Mouse (Mus musculus) kidney, embryonic 15.5 days (tissue): Measurements from ENCODE around the gene Ctss. TPM values are rescaled to one million over a fixed set of nuclear protein-coding genes. Genes with fewer than 3 reads are reported as not detected.

Source experiments
- ATAC-seq: fragments of 200-750 bp; cut with Nextera tagmentation; replicated peaks from 2 replicates; pipeline ENCODE4 v1.8.0; 2017; ENCODE audit warnings: moderate TSS enrichment; ENCODE audit not compliant: low FRiP score
- H3K27ac ChIP-seq: fragments of 300-500 bp; sonication (generic); 2 replicates; pipeline ENCODE4 v1.5.1; 2015; ENCODE audit warnings: mild to moderate bottlenecking, inconsistent platforms
- H3K27me3 ChIP-seq: fragments of 300-500 bp; sonication (generic); 2 replicates; pipeline ENCODE4 v1.6.1; 2015; ENCODE audit warnings: inconsistent platforms
- H3K36me3 ChIP-seq: fragments of 300-500 bp; sonication (generic); 2 replicates; pipeline ENCODE4 v1.6.1; 2015; ENCODE audit warnings: inconsistent platforms
- H3K4me1 ChIP-seq: fragments of 300-500 bp; sonication (generic); 2 replicates; pipeline ENCODE4 v1.6.1; 2015; ENCODE audit warnings: inconsistent platforms
- H3K4me2 ChIP-seq: fragments of 300-500 bp; sonication (generic); 2 replicates; pipeline ENCODE4 v1.6.1; 2015; ENCODE audit warnings: moderate library complexity, mild to moderate bottlenecking, inconsistent platforms
- H3K4me3 ChIP-seq: fragments of 300-500 bp; sonication (generic); replicated peaks from 2 replicates; pipeline ENCODE4 v1.5.1; 2015; ENCODE audit warnings: mild to moderate bottlenecking, inconsistent platforms
- H3K9ac ChIP-seq: fragments of 300-500 bp; sonication (generic); 2 replicates; pipeline ENCODE4 v1.6.1; 2015; ENCODE audit warnings: mild to moderate bottlenecking, inconsistent platforms
- H3K9me3 ChIP-seq: fragments of 300-500 bp; sonication (generic); replicated peaks from 2 replicates; pipeline ENCODE4 v1.6.1; 2016; ENCODE audit warnings: inconsistent platforms
- WGBS: fragments of 180-500 bp; shearing (Covaris S2); methylation state at CpG from one replicate; pipeline ENCODE4 v1.1.7; 2015; ENCODE audit warnings: mixed read lengths; 5-methylcytosine and 5-hydroxymethylcytosine counted together
- polyA plus RNA-seq: library from polyadenylated mRNA; unstranded; fragments of >200 nt; fragmentation: Nextera tagmentation; extraction: Ambion mirVana; gene quantifications from 2 replicates; pipeline ENCODE4 v1.2.1, GENCODE M21; 2015

The Ctss gene
- polyA plus RNA-seq: 12.7 and 14.6 TPM in 2 replicates

GRCm38 (mm10) chr3:95526622-95527211 lies at the start of gene Ctss:
Ctss (plus strand) TSS chr3:95526786.
- no peak within 1 kb of the TSS for H3K27ac ChIP-seq
- H3K4me2 ChIP-seq: no peak within 1 kb of the TSS
- 0 out of 2 replicates have a peak, but pooled peaks cover 4% of the 10 kb centered on the region for H3K4me1 ChIP-seq
- H3K9me3 ChIP-seq: no peaks in the 10 kb centered on the region
- H3K9ac ChIP-seq: no peak within 1 kb of the TSS
- H3K4me3 ChIP-seq: no peak within 1 kb of the TSS
- no peaks in the 10 kb centered on the region for H3K27me3 ChIP-seq
- 82% methylated on average over 8 of the region's 8 CpGs for WGBS
- H3K36me3 ChIP-seq: no peaks in the 10 kb centered on the region
- no peak for ATAC-seq

GRCm38 (mm10) chr3:95478966-95479365 lies 47.6 kb upstream of the Ctss start:
- WGBS: 100% methylated on average over 1 of the region's 1 CpGs

GRCm38 (mm10) chr3:95486421-95486820 lies 40.2 kb upstream of the Ctss start:
- no peak overlapping the region for H3K9ac ChIP-seq
- H3K4me2 ChIP-seq: no peak overlapping the region
- no peaks in the 10 kb centered on the region for H3K27me3 ChIP-seq
- 70% methylated on average over 2 of the region's 2 CpGs for WGBS
- no peak overlapping the region for H3K4me3 ChIP-seq
- H3K9me3 ChIP-seq: no peaks in the 10 kb centered on the region
- H3K36me3 ChIP-seq: peaks cover 83% of the 10 kb centered on the region
- H3K27ac ChIP-seq: no peak overlapping the region
- no peak for ATAC-seq
- no peaks in the 10 kb centered on the region for H3K4me1 ChIP-seq

More at GRCm38 (mm10) chr3:95478966-95479365, 47.6 kb upstream of the Ctss start:
- ATAC-seq: no peak
- H3K27me3 ChIP-seq: no peaks in the 10 kb centered on the region
- peaks cover 87% of the 10 kb centered on the region for H3K36me3 ChIP-seq
- H3K27ac ChIP-seq: no peak overlapping the region
- no peak overlapping the region for H3K4me2 ChIP-seq
- no peaks in the 10 kb centered on the region for H3K4me1 ChIP-seq
- no peak overlapping the region for H3K4me3 ChIP-seq
- no peak overlapping the region for H3K9ac ChIP-seq
- no peaks in the 10 kb centered on the region for H3K9me3 ChIP-seq

- WGBS: 86% methylated on average over 3 of the region's 3 CpGs
- H3K27me3 ChIP-seq: no peaks in the 10 kb centered on the region
- H3K36me3 ChIP-seq: peaks cover 91% of the 10 kb centered on the region
- no peaks in the 10 kb centered on the region for H3K9me3 ChIP-seq
- no peak overlapping the region for H3K9ac ChIP-seq
- H3K4me2 ChIP-seq: no peak overlapping the region
- no peak for ATAC-seq
- no peak overlapping the region for H3K27ac ChIP-seq
- H3K4me3 ChIP-seq: no peak overlapping the region
- H3K4me1 ChIP-seq: no peaks in the 10 kb centered on the region
Observed at GRCm38 (mm10) chr3:95488679-95489078, 37.9 kb upstream of the Ctss start.

- Histone ChIP-seq H3K4me1 (no peaks in the 10 kb centered on the region), H3K9ac (no peak overlapping the region), H3K4me3 (no peak overlapping the region), H3K9me3 (no peaks in the 10 kb centered on the region), H3K36me3 (peaks cover 95% of the 10 kb centered on the region), H3K27ac (no peak overlapping the region), H3K27me3 (no peaks in the 10 kb centered on the region), H3K4me2 (no peak overlapping the region)
- 95% methylated on average over 2 of the region's 2 CpGs for WGBS
- ATAC-seq: no peak
Observed at GRCm38 (mm10) chr3:95490238-95490637, 36.3 kb upstream of the Ctss start.

GRCm38 (mm10) chr3:95494342-95494741 lies 32.2 kb upstream of the Ctss start:
- no peaks in the 10 kb centered on the region for H3K4me1 ChIP-seq
- no peak overlapping the region for H3K27ac ChIP-seq
- ATAC-seq: no peak
- no peaks in the 10 kb centered on the region for H3K9me3 ChIP-seq
- H3K4me3 ChIP-seq: no peak overlapping the region
- peaks cover 74% of the 10 kb centered on the region for H3K36me3 ChIP-seq
- no peaks in the 10 kb centered on the region for H3K27me3 ChIP-seq
- H3K9ac ChIP-seq: no peak overlapping the region
- WGBS: 73% methylated on average over 6 of the region's 6 CpGs
- H3K4me2 ChIP-seq: no peak overlapping the region

GRCm38 (mm10) chr3:95498229-95498628 lies 28.4 kb upstream of the Ctss start:
- Histone ChIP-seq H3K27me3 (no peaks in the 10 kb centered on the region), H3K9ac (no peak overlapping the region), H3K4me2 (no peak overlapping the region), H3K9me3 (no peaks in the 10 kb centered on the region), H3K4me3 (no peak overlapping the region), H3K4me1 (no peaks in the 10 kb centered on the region), H3K36me3 (peaks cover 38% of the 10 kb centered on the region), H3K27ac (no peak overlapping the region)
- ATAC-seq: no peak
- 73% methylated on average over 2 of the region's 2 CpGs for WGBS

GRCm38 (mm10) chr3:95499024-95499423 lies 27.6 kb upstream of the Ctss start, which contains the start of gene Ctsk:
Ctsk (plus strand) TSS chr3:95499256.
- Histone ChIP-seq H3K27me3 (no peaks in the 10 kb centered on the region), H3K36me3 (peaks cover 30% of the 10 kb centered on the region), H3K9ac (no peak within 1 kb of the TSS), H3K4me3 (peak within 1 kb of the TSS; percentile 12; the same call in 1 of the 2 replicates), H3K4me1 (no peaks in the 10 kb centered on the region), H3K27ac (peak within 1 kb of the TSS; percentile 22; the same call in 1 of the 2 replicates), H3K4me2 (peak within 1 kb of the TSS; percentile 12; the same call in 1 of the 2 replicates), H3K9me3 (no peaks in the 10 kb centered on the region)
- ATAC-seq: no peak
- WGBS: 78% methylated on average over 7 of the region's 7 CpGs

GRCm38 (mm10) chr3:95499496-95500140 lies 27.0 kb upstream of the Ctss start:
- peaks cover 24% of the 10 kb centered on the region for H3K36me3 ChIP-seq

GRCm38 (mm10) chr3:95502312-95502711 lies 24.3 kb upstream of the Ctss start:
- ATAC-seq: no peak

More at GRCm38 (mm10) chr3:95499496-95500140, 27.0 kb upstream of the Ctss start:
- Histone ChIP-seq H3K4me3 (peak overlapping the region; percentile 12; the same call in 1 of the 2 replicates), H3K4me2 (peak overlapping the region; percentile 12; the same call in 1 of the 2 replicates), H3K4me1 (no peaks in the 10 kb centered on the region), H3K27me3 (no peaks in the 10 kb centered on the region), H3K9me3 (no peaks in the 10 kb centered on the region), H3K9ac (no peak overlapping the region), H3K27ac (peak overlapping the region; percentile 22; the same call in 1 of the 2 replicates)
- ATAC-seq: no peak
- 52% methylated on average over 10 of the region's 10 CpGs for WGBS

GRCm38 (mm10) chr3:95509348-95509747 lies 17.2 kb upstream of the Ctss start:
- Histone ChIP-seq H3K4me3 (no peak overlapping the region), H3K4me1 (no peaks in the 10 kb centered on the region), H3K9me3 (no peaks in the 10 kb centered on the region), H3K4me2 (no peak overlapping the region), H3K36me3 (no peaks in the 10 kb centered on the region; the same call in 1 of the 2 replicates), H3K27ac (no peak overlapping the region), H3K27me3 (no peaks in the 10 kb centered on the region), H3K9ac (no peak overlapping the region)
- WGBS: 63% methylated on average over 6 of the region's 6 CpGs
- no peak for ATAC-seq

More at GRCm38 (mm10) chr3:95502312-95502711, 24.3 kb upstream of the Ctss start:
- H3K4me3 ChIP-seq: no peak overlapping the region
- no peaks in the 10 kb centered on the region for H3K4me1 ChIP-seq
- 56% methylated on average over 2 of the region's 2 CpGs for whole genome bisulfite sequencing
- no peaks in the 10 kb centered on the region for H3K27me3 ChIP-seq
- H3K9me3 ChIP-seq: no peaks in the 10 kb centered on the region
- H3K27ac ChIP-seq: no peak overlapping the region
- no peak overlapping the region for H3K4me2 ChIP-seq
- H3K9ac ChIP-seq: no peak overlapping the region
- no peaks in the 10 kb centered on the region; the same call in 1 of the 2 replicates for H3K36me3 ChIP-seq

- no peaks in the 10 kb centered on the region; the same call in 1 of the 2 replicates for H3K36me3 ChIP-seq
- no peaks in the 10 kb centered on the region for H3K27me3 ChIP-seq
- no peak for ATAC-seq
- WGBS: 71% methylated on average over 9 of the region's 9 CpGs
- no peak overlapping the region for H3K27ac ChIP-seq
- H3K9me3 ChIP-seq: no peaks in the 10 kb centered on the region
- no peaks in the 10 kb centered on the region for H3K4me1 ChIP-seq
- H3K4me2 ChIP-seq: no peak overlapping the region
- H3K9ac ChIP-seq: no peak overlapping the region
- no peak overlapping the region for H3K4me3 ChIP-seq
Observed at GRCm38 (mm10) chr3:95511611-95512180, 14.9 kb upstream of the Ctss start.
